In genomic region chr13:46725227-46725626, GRCm38 (mm10) we compare ENCODE assay signal across 1 mouse cellular context.
TF ChIP-seq lines count a peak whose summit lies in the region.

No protein-coding gene starts in this region.

TF ChIP-seq in MEL, 35 proteins besides CTCF, POLR2A, EP300 and RAD21 (continued from another document):
- TF ChIP-seq ETS1 (IDR thresholded peaks at IDR 0.05; ENCODE audit: low read depth, low read length) (peak; percentile 85), GATA1 (IDR thresholded peaks at IDR 0.05; ENCODE audit: low read depth, low read length) (0 out of 2 replicates have a peak, but pooled peaks have one; percentile 42), ZMIZ1 (IDR thresholded peaks at IDR 0.05; ENCODE audit: low read depth, low read length) (no peak), MXI1 (IDR thresholded peaks at IDR 0.05; ENCODE audit: low read depth, low read length) (peak; percentile 69), NRF1 (IDR thresholded peaks at IDR 0.05; ENCODE audit: insufficient read depth, low read depth, low read length, poor library complexity, severe bottlenecking) (no peak), SIN3A (IDR thresholded peaks at IDR 0.05; ENCODE audit: low read length) (peak; percentile 81), MAX (IDR thresholded peaks at IDR 0.05; ENCODE audit: low read length) (peak; percentile 33; the same call in 1 of the 2 replicates)
